Mouse (Mus musculus) liver, adult 2 months (tissue): ENCODE data around the gene Stxbp4.

Experiments
- CTCF ChIP-seq: fragments of 200-500 bp; IDR thresholded peaks from 2 replicates; pipeline ENCODE4 v1.5.1; 2011; ENCODE audit warnings: low read depth, low read length, control low read depth
- POLR2A ChIP-seq: fragments of 200-500 bp; IDR thresholded peaks from 2 replicates; pipeline ENCODE4 v1.6.1; 2011; ENCODE audit warnings: low read length, control low read depth; ENCODE audit not compliant: insufficient read depth; ENCODE audit errors: extremely low read depth

DNA sequence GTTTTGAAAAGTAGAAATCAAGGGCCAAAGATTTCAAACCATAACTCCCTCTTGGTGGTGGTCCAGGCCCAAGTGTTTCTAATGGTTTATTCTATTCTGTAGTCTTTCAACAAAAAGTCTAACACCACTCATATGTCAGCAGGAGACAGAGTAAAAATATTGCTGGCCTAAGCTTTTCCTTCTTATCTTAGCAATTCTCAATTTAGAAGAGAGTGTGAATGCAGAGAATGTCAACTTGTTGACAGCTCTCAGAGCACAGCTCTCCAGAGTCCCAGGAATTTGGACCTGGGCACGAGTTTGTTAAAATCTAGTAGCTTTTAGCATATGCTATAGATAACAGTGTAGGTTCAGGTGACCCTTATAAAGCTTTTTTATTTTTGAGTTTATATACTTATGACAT is 120.1 kb downstream of the Stxbp4 start:
- no peak for TF ChIP-seq CTCF
- no peak for TF ChIP-seq POLR2A
